Mouse (Mus musculus) liver, embryonic 14.5 days (tissue): Measurements from ENCODE around the gene Dbn1.

Experiments used
- CTCF ChIP-seq: IDR thresholded peaks from 2 replicates; pipeline ENCODE4 v1.5.1; 2016; ENCODE audit warnings: antibody characterized with exemption, low read depth, control low read depth
- EP300 ChIP-seq: IDR thresholded peaks from 2 replicates; pipeline ENCODE4 v1.6.1; 2016; ENCODE audit warnings: antibody characterized with exemption, low read depth

DNA sequence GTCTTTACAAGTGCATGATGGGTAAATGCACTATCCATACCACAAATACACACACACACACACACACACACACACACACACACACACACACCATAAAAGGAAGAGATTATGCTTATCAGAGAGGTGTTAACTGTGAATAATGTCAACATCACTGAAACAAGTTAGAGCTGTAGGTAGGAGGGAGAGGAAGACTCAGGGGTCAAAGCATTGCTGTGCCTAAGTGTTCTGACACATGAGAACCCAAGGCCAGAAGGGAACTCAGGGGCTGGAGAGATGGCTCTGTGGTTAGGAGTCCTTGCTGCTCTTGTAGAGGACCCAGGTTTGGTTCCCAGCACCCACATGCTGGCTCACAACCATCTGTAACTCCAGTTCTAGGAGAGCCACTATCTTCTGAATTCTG lies 8.0 kb downstream of the Dbn1 start:
- no peak for TF ChIP-seq CTCF
- no peak for TF ChIP-seq EP300
